25 mouse cellular contexts compared by ENCODE assay signal in genomic region chr4:63684412-63685252, GRCm38 (mm10). TPM values are rescaled to one million over a fixed set of nuclear protein-coding genes. Genes with fewer than 3 reads are reported as not detected.
DNase-seq lines count a peak whose midpoint lies in the region; ATAC-seq and TF ChIP-seq lines count a peak whose summit lies in the region.
"Had no signal": no experiment of that assay in that cellular context is flagged by ENCODE, and none has a peak within 500 bp of the region (broad histone marks: within the 10 kb centered on the region; RNA-seq: fewer than 3 reads in every experiment).

No protein-coding gene starts in this region.

- H3K4me3 ChIP-seq in kidney, embryonic 16.5 days (ENCODE audit: low read length) = no peak overlapping the region
- no peak overlapping the region for H3K4me3 ChIP-seq in lung, embryonic 16.5 days (ENCODE audit: low read length)
- H3K4me3 ChIP-seq in intestine, embryonic 14.5 days (ENCODE audit: low read depth, low read length) = no peak overlapping the region
- no peak overlapping the region for H3K4me3 ChIP-seq in intestine, postnatal 0 days (ENCODE audit: low read depth, low read length)
- H3K4me3 ChIP-seq in forebrain, embryonic 14.5 days (ENCODE audit: low read depth, low read length) = no peak overlapping the region
- H3K4me3 ChIP-seq: embryonic facial prominence, embryonic 10.5 days; forebrain, embryonic 13.5 days; gastrocnemius, adult 2 months; heart, embryonic 10.5 days; hindbrain, embryonic 13.5 days had no signal

- TF ChIP-seq CTCF in intestine, postnatal 0 days (IDR thresholded peaks at IDR 0.05; ENCODE audit: low read depth) = no peak

- H3K4me2 ChIP-seq in kidney, embryonic 16.5 days (replicated peaks; ENCODE audit: low read depth, low read length) = no peak overlapping the region
- no peak overlapping the region for H3K4me2 ChIP-seq in lung, embryonic 16.5 days (ENCODE audit: low read depth, low read length)
- no peak overlapping the region for H3K4me2 ChIP-seq in intestine, embryonic 14.5 days (ENCODE audit: low read length)
- H3K4me2 ChIP-seq in intestine, postnatal 0 days (replicated peaks; ENCODE audit: low read depth) = no peak overlapping the region
- no peak overlapping the region for H3K4me2 ChIP-seq in forebrain, embryonic 14.5 days (ENCODE audit: low read length)
- H3K4me2 ChIP-seq: forebrain, embryonic 13.5 days; hindbrain, embryonic 13.5 days had no signal

- 70% methylated on average over 10 of the region's 10 CpGs for WGBS in kidney, embryonic 16.5 days
- 46% methylated on average over 10 of the region's 10 CpGs for WGBS in lung, embryonic 16.5 days
- WGBS in intestine, embryonic 14.5 days = 65% methylated on average over 10 of the region's 10 CpGs
- 40% methylated on average over 10 of the region's 10 CpGs for WGBS in intestine, postnatal 0 days
- WGBS in forebrain, embryonic 14.5 days = 88% methylated on average over 10 of the region's 10 CpGs

- H3K9me3 ChIP-seq in kidney, embryonic 16.5 days (ENCODE audit: low read length) = no peaks in the 10 kb centered on the region
- H3K9me3 ChIP-seq in lung, embryonic 16.5 days (ENCODE audit: control insufficient read depth, low read length) = no peaks in the 10 kb centered on the region
- no peaks in the 10 kb centered on the region for H3K9me3 ChIP-seq in intestine, embryonic 14.5 days (ENCODE audit: control insufficient read depth, low read length)
- H3K9me3 ChIP-seq in intestine, postnatal 0 days (ENCODE audit: control insufficient read depth) = no peaks in the 10 kb centered on the region
- H3K9me3 ChIP-seq in forebrain, embryonic 14.5 days (replicated peaks; ENCODE audit: control insufficient read depth, low read length) = no peaks in the 10 kb centered on the region
- H3K9me3 ChIP-seq: embryonic facial prominence, embryonic 10.5 days; forebrain, embryonic 13.5 days; heart, embryonic 10.5 days; hindbrain, embryonic 13.5 days had no signal

- no peaks in the 10 kb centered on the region for H3K27me3 ChIP-seq in kidney, embryonic 16.5 days (ENCODE audit: insufficient read depth, low read length)
- no peaks in the 10 kb centered on the region for H3K27me3 ChIP-seq in lung, embryonic 16.5 days (ENCODE audit: control insufficient read depth, insufficient read depth, low read depth, low read length)
- no peaks in the 10 kb centered on the region for H3K27me3 ChIP-seq in intestine, embryonic 14.5 days (replicated peaks; ENCODE audit: control insufficient read depth, insufficient read depth, low read length)
- H3K27me3 ChIP-seq in intestine, postnatal 0 days (replicated peaks; ENCODE audit: control insufficient read depth, insufficient read depth, low read length) = no peaks in the 10 kb centered on the region
- no peaks in the 10 kb centered on the region for H3K27me3 ChIP-seq in forebrain, embryonic 14.5 days (replicated peaks; ENCODE audit: control insufficient read depth, insufficient read depth, low read length)
- H3K27me3 ChIP-seq: forebrain, embryonic 13.5 days; hindbrain, embryonic 13.5 days; Patski had no signal

- peaks cover 10% of the 10 kb centered on the region; the same call in 1 of the 2 replicates for H3K4me1 ChIP-seq in kidney, embryonic 16.5 days (ENCODE audit: insufficient read depth, low read length)
- H3K4me1 ChIP-seq in lung, embryonic 16.5 days (replicated peaks; ENCODE audit: control insufficient read depth, insufficient read depth, low read length) = no peaks in the 10 kb centered on the region; the same call in 1 of the 2 replicates
- peaks cover 8% of the 10 kb centered on the region; the same call in 1 of the 2 replicates for H3K4me1 ChIP-seq in intestine, embryonic 14.5 days (replicated peaks; ENCODE audit: control insufficient read depth, insufficient read depth, low read length)
- 0 out of 2 replicates have a peak, but pooled peaks cover 12% of the 10 kb centered on the region for H3K4me1 ChIP-seq in intestine, postnatal 0 days (replicated peaks; ENCODE audit: control insufficient read depth, insufficient read depth, low read length)
- no peaks in the 10 kb centered on the region for H3K4me1 ChIP-seq in forebrain, embryonic 14.5 days (ENCODE audit: control insufficient read depth, insufficient read depth, low read length)
- H3K4me1 ChIP-seq: embryonic facial prominence, embryonic 10.5 days; forebrain, embryonic 13.5 days; heart, embryonic 10.5 days had no signal

- no peak overlapping the region for H3K9ac ChIP-seq in kidney, embryonic 16.5 days (replicated peaks; ENCODE audit: low read length)
- no peak overlapping the region for H3K9ac ChIP-seq in lung, embryonic 16.5 days (ENCODE audit: low read length)
- no peak overlapping the region for H3K9ac ChIP-seq in intestine, embryonic 14.5 days (ENCODE audit: low read length)
- no peak overlapping the region for H3K9ac ChIP-seq in intestine, postnatal 0 days (ENCODE audit: low read depth, low read length)
- no peak overlapping the region for H3K9ac ChIP-seq in forebrain, embryonic 14.5 days (ENCODE audit: low read length)
- H3K9ac ChIP-seq: forebrain, embryonic 13.5 days; hindbrain, embryonic 13.5 days had no signal

- no peak overlapping the region for H3K27ac ChIP-seq in kidney, embryonic 16.5 days (ENCODE audit: low read length)
- H3K27ac ChIP-seq in lung, embryonic 16.5 days (ENCODE audit: low read length) = no peak overlapping the region
- no peak overlapping the region for H3K27ac ChIP-seq in intestine, embryonic 14.5 days (ENCODE audit: low read depth)
- H3K27ac ChIP-seq in intestine, postnatal 0 days (ENCODE audit: low read depth, low read length) = no peak overlapping the region
- H3K27ac ChIP-seq in forebrain, embryonic 14.5 days (ENCODE audit: low read depth, low read length) = no peak overlapping the region
- H3K27ac ChIP-seq: embryonic facial prominence, embryonic 10.5 days; forebrain, embryonic 13.5 days; gastrocnemius, adult 2 months; heart, embryonic 10.5 days; hindbrain, embryonic 13.5 days had no signal

- ATAC-seq in kidney, embryonic 16.5 days (ENCODE audit: low FRiP score, low TSS enrichment) = peak; percentile 66; the same call in 1 of the 2 replicates
- ATAC-seq in lung, embryonic 16.5 days (ENCODE audit: low read depth) = peak; percentile 91
- ATAC-seq in intestine, embryonic 14.5 days (replicated peaks; ENCODE audit: low FRiP score, low TSS enrichment, low read depth) = peak; percentile 62; the same call in 1 of the 2 replicates
- ATAC-seq in intestine, postnatal 0 days = peak; percentile 91
- no peak for ATAC-seq in forebrain, embryonic 14.5 days
- ATAC-seq: activated CD4-positive, CD25-positive, alpha-beta regulatory T cell, adult 4 months; forebrain, embryonic 13.5 days; Patski had no signal

- no peak for DNase-seq in kidney, postnatal 4 days
- no peak for DNase-seq in lung, postnatal 14 days
- DNase-seq in intestine, embryonic 14.5 days (ENCODE audit: low spot score) = no peak
- no peak for DNase-seq in cerebellum, postnatal 14 days
- no peak for DNase-seq in forebrain, embryonic 14.5 days (ENCODE audit: low spot score)
- DNase-seq: adrenal gland, postnatal 14 days; cerebellum, adult 11-12 months; cerebellum, adult 9-10 months; cerebellum, postnatal 36 days; gastrocnemius, adult 2 months; gastrocnemius, postnatal 25 days; heart, adult 18-20 months; heart, postnatal 10 days had no signal

- no peaks in the 10 kb centered on the region for H3K36me3 ChIP-seq in kidney, embryonic 16.5 days (ENCODE audit: insufficient read depth, low read length)
- no peaks in the 10 kb centered on the region for H3K36me3 ChIP-seq in lung, embryonic 16.5 days (ENCODE audit: control insufficient read depth, insufficient read depth, low read length)
- H3K36me3 ChIP-seq in intestine, embryonic 14.5 days (ENCODE audit: control insufficient read depth, insufficient read depth, low read length) = no peaks in the 10 kb centered on the region
- H3K36me3 ChIP-seq in intestine, postnatal 0 days (ENCODE audit: control insufficient read depth, insufficient read depth) = no peaks in the 10 kb centered on the region
- H3K36me3 ChIP-seq in forebrain, embryonic 14.5 days (ENCODE audit: control insufficient read depth, insufficient read depth, low read length) = no peaks in the 10 kb centered on the region
- H3K36me3 ChIP-seq: embryonic facial prominence, embryonic 10.5 days; heart, embryonic 10.5 days; hindbrain, embryonic 13.5 days had no signal

RNA-seq across cellular contexts. Expression of gene Gm11214, which starts 21.5 kb away (rescaled TPM):
- not detected in 2 replicates for polyA plus RNA-seq in kidney, embryonic 16.5 days (2015; fragmentation: Nextera tagmentation; extraction: Ambion mirVana)
- not detected in 2 replicates for polyA plus RNA-seq in lung, embryonic 16.5 days (2015; fragmentation: Nextera tagmentation; extraction: Ambion mirVana)
- not detected in 2 replicates for polyA plus RNA-seq in intestine, embryonic 14.5 days (2014; fragmentation: Nextera tagmentation; extraction: Ambion mirVana)
- not detected in 2 replicates for polyA plus RNA-seq in intestine, postnatal 0 days (2015; fragmentation: Nextera tagmentation; extraction: Ambion mirVana)
- polyA plus RNA-seq in forebrain, embryonic 14.5 days (2014; fragmentation: Nextera tagmentation; extraction: Ambion mirVana) = not detected in 2 replicates
- polyA plus RNA-seq: activated CD4-positive, CD25-positive, alpha-beta regulatory T cell, adult 4 months; C2C12; embryonic facial prominence, embryonic 10.5 days; embryonic facial prominence, embryonic 14.5 days; forebrain, embryonic 13.5 days; heart, embryonic 10.5 days; heart, embryonic 14.5 days; hindbrain, embryonic 13.5 days; Patski had no signal
